Mouse (Mus musculus) lung, embryonic 15.5 days (tissue): ENCODE measurements around the gene Hrc. TPM values are rescaled to one million over a fixed set of nuclear protein-coding genes. Genes with fewer than 3 reads are reported as not detected.

Experiments used
- ATAC-seq: fragments of 200-750 bp; cut with Nextera tagmentation; 2 replicates; pipeline ENCODE4 v1.8.0; 2017; ENCODE audit warnings: moderate number of reproducible peaks, borderline replicate concordance; ENCODE audit not compliant: low FRiP score, low TSS enrichment; ENCODE audit errors: extremely low read depth
- H3K27ac ChIP-seq: fragments of 300-500 bp; sonication (generic); 2 replicates; pipeline ENCODE4 v1.5.1; 2015; ENCODE audit warnings: moderate library complexity, mild to moderate bottlenecking, inconsistent platforms
- H3K27me3 ChIP-seq: fragments of 300-500 bp; sonication (generic); 2 replicates; pipeline ENCODE4 v1.6.1; 2015; ENCODE audit warnings: inconsistent platforms
- H3K36me3 ChIP-seq: fragments of 300-500 bp; sonication (generic); 2 replicates; pipeline ENCODE4 v1.6.1; 2015; ENCODE audit warnings: inconsistent platforms
- H3K4me1 ChIP-seq: fragments of 300-500 bp; sonication (generic); 2 replicates; pipeline ENCODE4 v1.6.1; 2015; ENCODE audit warnings: inconsistent platforms
- H3K4me2 ChIP-seq: fragments of 300-500 bp; sonication (generic); 2 replicates; pipeline ENCODE4 v1.6.1; 2015; ENCODE audit warnings: inconsistent platforms, mild to moderate bottlenecking, moderate library complexity
- H3K4me3 ChIP-seq: fragments of 300-500 bp; sonication (generic); 2 replicates; pipeline ENCODE4 v1.5.1; 2015; ENCODE audit warnings: mild to moderate bottlenecking, inconsistent platforms
- H3K9ac ChIP-seq: fragments of 300-500 bp; sonication (generic); 2 replicates; pipeline ENCODE4 v1.6.1; 2015; ENCODE audit warnings: inconsistent platforms
- H3K9me3 ChIP-seq: fragments of 300-500 bp; sonication (generic); 2 replicates; pipeline ENCODE4 v1.6.1; 2016; ENCODE audit warnings: inconsistent platforms
- WGBS: fragments of 180-500 bp; shearing (Covaris S2); methylation state at CpG from one replicate; pipeline ENCODE4 v1.1.7; 2015; 5-methylcytosine and 5-hydroxymethylcytosine counted together
- polyA plus RNA-seq: library from polyadenylated mRNA; unstranded; fragments of >200 nt; fragmentation: Nextera tagmentation; extraction: Ambion mirVana; gene quantifications from 2 replicates; pipeline ENCODE4 v1.2.1, GENCODE M21; 2015

Gene Hrc
- polyA plus RNA-seq, 1 experiment from 2014 or later = 2.3 TPM

GRCm38 (mm10) chr7:45368178-45368577 lies 33.1 kb downstream of the Hrc start:
- Histone ChIP-seq H3K27ac (no peak overlapping the region), H3K9me3 (no peaks in the 10 kb centered on the region), H3K27me3 (peaks cover 57% of the 10 kb centered on the region), H3K4me2 (peak overlapping the region; percentile 100), H3K9ac (no peak overlapping the region), H3K4me1 (peaks cover 32% of the 10 kb centered on the region), H3K4me3 (no peak overlapping the region), H3K36me3 (peaks cover 8% of the 10 kb centered on the region)
- no peak for ATAC-seq
- 78% methylated on average over 15 of the region's 15 CpGs for WGBS

GRCm38 (mm10) chr7:45369022-45369745 lies 34.1 kb downstream of the Hrc start:
- WGBS = 75% methylated on average over 16 of the region's 16 CpGs
- Histone ChIP-seq H3K27me3 (peaks cover 48% of the 10 kb centered on the region), H3K9me3 (no peaks in the 10 kb centered on the region), H3K27ac (no peak overlapping the region), H3K36me3 (peaks cover 18% of the 10 kb centered on the region), H3K9ac (no peak overlapping the region), H3K4me3 (no peak overlapping the region), H3K4me1 (peaks cover 32% of the 10 kb centered on the region), H3K4me2 (peak overlapping the region; percentile 98; the same call in 1 of the 2 replicates)
- ATAC-seq = no peak

GRCm38 (mm10) chr7:45369836-45370474 lies 34.9 kb downstream of the Hrc start:
- Histone ChIP-seq H3K4me1 (peaks cover 32% of the 10 kb centered on the region), H3K4me3 (peak overlapping the region; percentile 49), H3K9me3 (no peaks in the 10 kb centered on the region), H3K27me3 (peaks cover 42% of the 10 kb centered on the region), H3K27ac (no peak overlapping the region), H3K4me2 (peak overlapping the region; percentile 98), H3K9ac (peak overlapping the region; percentile 40; the same call in 1 of the 2 replicates), H3K36me3 (peaks cover 25% of the 10 kb centered on the region)
- no peak; the same call in 1 of the 2 replicates for ATAC-seq
- 6% methylated on average over 52 of the region's 52 CpGs for WGBS

- Histone ChIP-seq H3K27ac (no peak within 1 kb of the TSS), H3K36me3 (peaks cover 30% of the 10 kb centered on the region), H3K4me1 (peaks cover 31% of the 10 kb centered on the region), H3K4me2 (peak within 1 kb of the TSS; percentile 98), H3K9ac (peak within 1 kb of the TSS; percentile 40; the same call in 1 of the 2 replicates), H3K4me3 (peak within 1 kb of the TSS; percentile 49), H3K27me3 (peaks cover 34% of the 10 kb centered on the region), H3K9me3 (no peaks in the 10 kb centered on the region)
- peak; percentile 64 for ATAC-seq
- 8% methylated on average over 28 of the region's 28 CpGs for WGBS
These were observed 35.6 kb downstream of the Hrc start, which contains the start of gene Lin7b for GRCm38 (mm10) chr7:45370475-45371311. Gene Lin7b, minus strand, starts transcription at chr7:45370583.

- WGBS = 76% methylated on average over 5 of the region's 5 CpGs
These were observed 37.3 kb downstream of the Hrc start for GRCm38 (mm10) chr7:45372371-45372770.

GRCm38 (mm10) chr7:45374620-45375019 lies 39.5 kb downstream of the Hrc start:
- Histone ChIP-seq H3K27me3 (peaks cover 9% of the 10 kb centered on the region), H3K4me1 (peaks cover 13% of the 10 kb centered on the region), H3K4me2 (no peak overlapping the region), H3K9ac (no peak overlapping the region), H3K36me3 (peaks cover 69% of the 10 kb centered on the region), H3K9me3 (no peaks in the 10 kb centered on the region), H3K4me3 (no peak overlapping the region), H3K27ac (no peak overlapping the region)
- ATAC-seq = no peak
- WGBS = 92% methylated on average over 8 of the region's 8 CpGs

More at GRCm38 (mm10) chr7:45372371-45372770, 37.3 kb downstream of the Hrc start:
- H3K4me3 ChIP-seq = no peak overlapping the region
- no peaks in the 10 kb centered on the region for H3K9me3 ChIP-seq
- H3K4me2 ChIP-seq = no peak overlapping the region
- H3K27me3 ChIP-seq = peaks cover 25% of the 10 kb centered on the region
- H3K9ac ChIP-seq = no peak overlapping the region
- no peak for ATAC-seq
- H3K36me3 ChIP-seq = peaks cover 47% of the 10 kb centered on the region
- no peak overlapping the region for H3K27ac ChIP-seq
- H3K4me1 ChIP-seq = peaks cover 20% of the 10 kb centered on the region

- WGBS = 85% methylated on average over 1 of the region's 1 CpGs
These were observed 41.0 kb downstream of the Hrc start for GRCm38 (mm10) chr7:45376057-45376456.

GRCm38 (mm10) chr7:45386077-45386476 lies 51.0 kb downstream of the Hrc start:
- no peak overlapping the region for H3K27ac ChIP-seq
- no peak overlapping the region for H3K4me2 ChIP-seq
- peaks cover 99% of the 10 kb centered on the region for H3K36me3 ChIP-seq
- ATAC-seq = no peak
- H3K4me3 ChIP-seq = no peak overlapping the region
- no peaks in the 10 kb centered on the region for H3K9me3 ChIP-seq
- 90% methylated on average over 3 of the region's 3 CpGs for whole genome bisulfite sequencing
- no peak overlapping the region for H3K9ac ChIP-seq
- H3K4me1 ChIP-seq = no peaks in the 10 kb centered on the region
- H3K27me3 ChIP-seq = no peaks in the 10 kb centered on the region

More at GRCm38 (mm10) chr7:45376057-45376456, 41.0 kb downstream of the Hrc start:
- Histone ChIP-seq H3K4me2 (no peak overlapping the region), H3K27ac (no peak overlapping the region), H3K27me3 (no peaks in the 10 kb centered on the region), H3K36me3 (peaks cover 83% of the 10 kb centered on the region), H3K4me1 (no peaks in the 10 kb centered on the region), H3K9me3 (no peaks in the 10 kb centered on the region), H3K4me3 (no peak overlapping the region), H3K9ac (no peak overlapping the region)
- ATAC-seq = no peak

Other genes with a start within 250 kb of the Hrc start
- gene Rcn3, start 243.1 kb upstream of the Hrc start, polyA plus RNA-seq = 353 and 358 TPM in 2 replicates
- gene Fcgrt, start 231.4 kb upstream of the Hrc start, polyA plus RNA-seq = 73.6 and 83.1 TPM in 2 replicates
- gene Rps11, start 210.9 kb upstream of the Hrc start, polyA plus RNA-seq = 1,432 and 1,559 TPM in 2 replicates
- gene Rpl13a, start 206.5 kb upstream of the Hrc start, polyA plus RNA-seq = 1,187 and 1,308 TPM in 2 replicates
- gene Gm45713, start 199.1 kb upstream of the Hrc start, polyA plus RNA-seq = 0.19 and 0.20 TPM in 2 replicates
- gene Flt3l, start 198.9 kb upstream of the Hrc start, polyA plus RNA-seq = 1.5 and 8.3 TPM in 2 replicates
- gene Pih1d1, start 181.0 kb upstream of the Hrc start, polyA plus RNA-seq = 100 and 103 TPM in 2 replicates
- gene Aldh16a1, start 180.7 kb upstream of the Hrc start, polyA plus RNA-seq = 54.8 and 56.8 TPM in 2 replicates
- gene Slc17a7, start 171.3 kb upstream of the Hrc start, polyA plus RNA-seq = 0.33 and 0.55 TPM in 2 replicates
- not detected in 2 replicates for gene Gfy, start 155.7 kb upstream of the Hrc start, polyA plus RNA-seq
- not detected in 2 replicates for gene Pth2, start 154.3 kb upstream of the Hrc start, polyA plus RNA-seq
- gene Ccdc155, start 130.4 kb upstream of the Hrc start, polyA plus RNA-seq = 0.75 and 1.1 TPM in 2 replicates
- gene Dkkl1, start 123.1 kb upstream of the Hrc start, polyA plus RNA-seq = 0.54 and 1.1 TPM in 2 replicates
- gene Tead2, start 119.5 kb upstream of the Hrc start, polyA plus RNA-seq = 180 and 183 TPM in 2 replicates
- 3.1 and 3.8 TPM in 2 replicates for gene Cd37, start 96.2 kb upstream of the Hrc start, polyA plus RNA-seq
- gene Slc6a16, start 94.2 kb upstream of the Hrc start, polyA plus RNA-seq = 0.16 TPM in 1 of 2 replicates, not detected in the other
- gene Slc6a21, start 57.8 kb upstream of the Hrc start, polyA plus RNA-seq = 0.09 TPM in 1 of 2 replicates, not detected in the other
- gene Trpm4, start 1.5 kb upstream of the Hrc start, polyA plus RNA-seq = 19.1 and 20.0 TPM in 2 replicates
- 3.1 TPM in 2 replicates for gene Ppfia3, start 31.7 kb downstream of the Hrc start, polyA plus RNA-seq
- gene Lin7b, start 35.3 kb downstream of the Hrc start, polyA plus RNA-seq = 0.60 and 0.92 TPM in 2 replicates
- 224 and 229 TPM in 2 replicates for gene Snrnp70, start 60.5 kb downstream of the Hrc start, polyA plus RNA-seq
- not detected in 2 replicates for gene Kcna7, start 70.4 kb downstream of the Hrc start, polyA plus RNA-seq
- 3.5 TPM in 2 replicates for gene Ntf5, start 78.4 kb downstream of the Hrc start, polyA plus RNA-seq
- gene Lhb, start 85.5 kb downstream of the Hrc start, polyA plus RNA-seq = 0.25 and 0.70 TPM in 2 replicates
- gene Gys1, start 99.6 kb downstream of the Hrc start, polyA plus RNA-seq = 42.7 and 46.7 TPM in 2 replicates
- 161 and 173 TPM in 2 replicates for gene Ruvbl2, start 102.8 kb downstream of the Hrc start, polyA plus RNA-seq
- gene Ftl1, start 124.6 kb downstream of the Hrc start, polyA plus RNA-seq = 5,197 and 5,279 TPM in 2 replicates
- 161 and 176 TPM in 2 replicates for gene Bax, start 131.6 kb downstream of the Hrc start, polyA plus RNA-seq
- gene Tulp2, start 146.6 kb downstream of the Hrc start, polyA plus RNA-seq = 0.33 and 0.74 TPM in 2 replicates
- gene Gm45808, start 151.5 kb downstream of the Hrc start, polyA plus RNA-seq = not detected in 2 replicates
- gene Dhdh, start 153.5 kb downstream of the Hrc start, polyA plus RNA-seq = 2.8 and 3.4 TPM in 2 replicates
- 230 and 238 TPM in 2 replicates for gene Nucb1, start 175.1 kb downstream of the Hrc start, polyA plus RNA-seq
- gene Ppp1r15a, start 191.0 kb downstream of the Hrc start, polyA plus RNA-seq = 21.9 and 22.9 TPM in 2 replicates
- gene Plekha4, start 191.0 kb downstream of the Hrc start, polyA plus RNA-seq = 2.2 and 3.3 TPM in 2 replicates
- 1.5 and 1.7 TPM in 2 replicates for gene Hsd17b14, start 219.6 kb downstream of the Hrc start, polyA plus RNA-seq
- 57.7 and 62.5 TPM in 2 replicates for gene Bcat2, start 234.9 kb downstream of the Hrc start, polyA plus RNA-seq